Mouse (Mus musculus): ENCODE data around the gene Gm3417. TPM values are rescaled to one million over a fixed set of nuclear protein-coding genes. Genes with fewer than 3 reads are reported as not detected.
"Not testable (repeated sequence)": the region's sequence is repeated elsewhere in the genome, so short reads cannot be mapped to it uniquely, and the experiment has no call there.

Gene Gm3417
- polyA plus RNA-seq, 1 experiment = 803 TPM

- Histone ChIP-seq H3K4me1 (ENCODE audit: control insufficient read depth, insufficient read depth, low read length) (peaks cover 3% of the 10 kb centered on the region), H3K27me3 (ENCODE audit: control insufficient read depth, insufficient read depth, low read length) (no peaks in the 10 kb centered on the region), H3K27ac (ENCODE audit: control insufficient read depth, insufficient read depth, low read depth, low read length) (no peak overlapping the region), H3K4me3 (ENCODE audit: control insufficient read depth, low read depth, low read length) (peak overlapping the region; percentile 50), H3K36me3 (ENCODE audit: control insufficient read depth, insufficient read depth, low read length) (peaks cover 1% of the 10 kb centered on the region; the same call in 1 of the 2 replicates)
- no peak for TF ChIP-seq POLR2A (IDR thresholded peaks at IDR 0.05; ENCODE audit: control insufficient read depth, low read depth, low read length)
- TF ChIP-seq CTCF (IDR thresholded peaks at IDR 0.05; ENCODE audit: control insufficient read depth, insufficient read depth, insufficient replicate concordance, low read depth, low read length) = no peak
These were observed 18.6 kb downstream of the Gm3417 start for GRCm38 (mm10) chr17:14959979-14960378.

GRCm38 (mm10) chr17:14958686-14959327, 19.8 kb downstream of the Gm3417 start:
- no peak overlapping the region for H3K4me3 ChIP-seq (ENCODE audit: control insufficient read depth, low read depth, low read length)
- peaks cover 3% of the 10 kb centered on the region for H3K4me1 ChIP-seq (ENCODE audit: control insufficient read depth, insufficient read depth, low read length)

GRCm38 (mm10) chr17:14953452-14953851, 25.1 kb downstream of the Gm3417 start:
- TF ChIP-seq POLR2A (IDR thresholded peaks at IDR 0.05; ENCODE audit: control insufficient read depth, low read depth, low read length) (no peak), CTCF (IDR thresholded peaks at IDR 0.05; ENCODE audit: control insufficient read depth, insufficient read depth, insufficient replicate concordance, low read depth, low read length) (no peak)
- Histone ChIP-seq H3K4me3 (ENCODE audit: control insufficient read depth, low read depth, low read length) (no peak overlapping the region), H3K4me1 (ENCODE audit: control insufficient read depth, insufficient read depth, low read length) (no peaks in the 10 kb centered on the region), H3K36me3 (ENCODE audit: control insufficient read depth, insufficient read depth, low read length) (peaks cover 3% of the 10 kb centered on the region; the same call in 1 of the 2 replicates), H3K27ac (ENCODE audit: control insufficient read depth, insufficient read depth, low read depth, low read length) (no peak overlapping the region), H3K27me3 (ENCODE audit: control insufficient read depth, insufficient read depth, low read length) (no peaks in the 10 kb centered on the region)

More at GRCm38 (mm10) chr17:14958686-14959327, 19.8 kb downstream of the Gm3417 start:
- Histone ChIP-seq H3K27ac (ENCODE audit: control insufficient read depth, insufficient read depth, low read depth, low read length) (no peak overlapping the region), H3K36me3 (ENCODE audit: control insufficient read depth, insufficient read depth, low read length) (peaks cover 1% of the 10 kb centered on the region; the same call in 1 of the 2 replicates), H3K27me3 (ENCODE audit: control insufficient read depth, insufficient read depth, low read length) (no peaks in the 10 kb centered on the region)
- TF ChIP-seq CTCF (IDR thresholded peaks at IDR 0.05; ENCODE audit: control insufficient read depth, insufficient read depth, insufficient replicate concordance, low read depth, low read length) = no peak
- TF ChIP-seq POLR2A (IDR thresholded peaks at IDR 0.05; ENCODE audit: control insufficient read depth, low read depth, low read length) = no peak

GRCm38 (mm10) chr17:14949161-14949827, 29.3 kb downstream of the Gm3417 start:
- no peaks in the 10 kb centered on the region for H3K27me3 ChIP-seq (ENCODE audit: control insufficient read depth, insufficient read depth, low read length)
- H3K4me3 ChIP-seq (ENCODE audit: control insufficient read depth, low read depth, low read length) = no peak overlapping the region
- peaks cover 3% of the 10 kb centered on the region; the same call in 1 of the 2 replicates for H3K36me3 ChIP-seq (ENCODE audit: control insufficient read depth, insufficient read depth, low read length)
- H3K4me1 ChIP-seq (ENCODE audit: control insufficient read depth, insufficient read depth, low read length) = no peaks in the 10 kb centered on the region
- TF ChIP-seq CTCF (IDR thresholded peaks at IDR 0.05; ENCODE audit: control insufficient read depth, insufficient read depth, insufficient replicate concordance, low read depth, low read length) = no peak
- no peak for TF ChIP-seq POLR2A (IDR thresholded peaks at IDR 0.05; ENCODE audit: control insufficient read depth, low read depth, low read length)
- no peak overlapping the region for H3K27ac ChIP-seq (ENCODE audit: control insufficient read depth, insufficient read depth, low read depth, low read length)

GRCm38 (mm10) chr17:14944551-14944950, 34.0 kb downstream of the Gm3417 start:
- Histone ChIP-seq H3K27me3 (ENCODE audit: control insufficient read depth, insufficient read depth, low read length) (no peaks in the 10 kb centered on the region), H3K36me3 (ENCODE audit: control insufficient read depth, insufficient read depth, low read length) (no peaks in the 10 kb centered on the region; the same call in 1 of the 2 replicates), H3K4me1 (ENCODE audit: control insufficient read depth, insufficient read depth, low read length) (peaks cover 5% of the 10 kb centered on the region; the same call in 1 of the 2 replicates), H3K4me3 (ENCODE audit: control insufficient read depth, low read depth, low read length) (no peak overlapping the region), H3K27ac (ENCODE audit: control insufficient read depth, insufficient read depth, low read depth, low read length) (no peak overlapping the region)
- TF ChIP-seq POLR2A (IDR thresholded peaks at IDR 0.05; ENCODE audit: control insufficient read depth, low read depth, low read length) = no peak
- no peak for TF ChIP-seq CTCF (IDR thresholded peaks at IDR 0.05; ENCODE audit: control insufficient read depth, insufficient read depth, insufficient replicate concordance, low read depth, low read length)

GRCm38 (mm10) chr17:14943729-14944059, 34.9 kb downstream of the Gm3417 start:
- Histone ChIP-seq H3K27me3 (ENCODE audit: control insufficient read depth, insufficient read depth, low read length) (no peaks in the 10 kb centered on the region), H3K36me3 (ENCODE audit: control insufficient read depth, insufficient read depth, low read length) (no peaks in the 10 kb centered on the region; the same call in 1 of the 2 replicates), H3K4me3 (ENCODE audit: control insufficient read depth, low read depth, low read length) (peak overlapping the region; percentile 89), H3K27ac (ENCODE audit: control insufficient read depth, insufficient read depth, low read depth, low read length) (peak overlapping the region; percentile 84), H3K4me1 (ENCODE audit: control insufficient read depth, insufficient read depth, low read length) (peaks cover 5% of the 10 kb centered on the region; the same call in 1 of the 2 replicates)
- TF ChIP-seq POLR2A (IDR thresholded peaks at IDR 0.05; ENCODE audit: control insufficient read depth, low read depth, low read length) (no peak), CTCF (IDR thresholded peaks at IDR 0.05; ENCODE audit: control insufficient read depth, insufficient read depth, insufficient replicate concordance, low read depth, low read length) (no peak)

- Histone ChIP-seq H3K27me3 (ENCODE audit: control insufficient read depth, insufficient read depth, low read length) (no peaks in the 10 kb centered on the region), H3K4me1 (ENCODE audit: control insufficient read depth, insufficient read depth, low read length) (peaks cover 5% of the 10 kb centered on the region; the same call in 1 of the 2 replicates), H3K36me3 (ENCODE audit: control insufficient read depth, insufficient read depth, low read length) (no peaks in the 10 kb centered on the region), H3K4me3 (ENCODE audit: control insufficient read depth, low read depth, low read length) (peak within 1 kb of the TSS; percentile 89), H3K27ac (ENCODE audit: control insufficient read depth, insufficient read depth, low read depth, low read length) (peak within 1 kb of the TSS; percentile 84)
- TF ChIP-seq POLR2A (IDR thresholded peaks at IDR 0.05; ENCODE audit: control insufficient read depth, low read depth, low read length) (peak; percentile 98), CTCF (IDR thresholded peaks at IDR 0.05; ENCODE audit: control insufficient read depth, insufficient read depth, insufficient replicate concordance, low read depth, low read length) (no peak)
These were observed 35.4 kb downstream of the Gm3417 start, which contains the start of the genes Wdr27 and 1600012H06Rik for GRCm38 (mm10) chr17:14943009-14943728. TSS of gene Wdr27 (minus strand) at chr17:14943158. TSS of gene 1600012H06Rik (plus strand) at chr17:14943184.

GRCm38 (mm10) chr17:14942181-14942580, 36.4 kb downstream of the Gm3417 start:
- not testable (repeated sequence) for H3K27me3 ChIP-seq (ENCODE audit: control insufficient read depth, insufficient read depth, low read length); H3K27ac ChIP-seq (ENCODE audit: control insufficient read depth, insufficient read depth, low read depth, low read length); H3K4me1 ChIP-seq (ENCODE audit: control insufficient read depth, insufficient read depth, low read length); H3K36me3 ChIP-seq (ENCODE audit: control insufficient read depth, insufficient read depth, low read length)
- peak overlapping the region; percentile 89 for H3K4me3 ChIP-seq (ENCODE audit: control insufficient read depth, low read depth, low read length)

Measured in testis, adult 2 months (tissue).